Mouse (Mus musculus) hindbrain, embryonic 11.5 days (tissue): Measurements from ENCODE around the gene Gm28870. TPM values are rescaled to one million over a fixed set of nuclear protein-coding genes. Genes with fewer than 3 reads are reported as not detected.
"Not testable (repeated sequence)": the region's sequence is repeated elsewhere in the genome, so short reads cannot be mapped to it uniquely, and the experiment has no call there.

Experiments
- ATAC-seq: fragments of 200-750 bp; cut with Nextera tagmentation; 2 replicates; pipeline ENCODE4 v1.8.0; 2017; ENCODE audit warnings: mild to moderate bottlenecking, moderate TSS enrichment, moderate library complexity; ENCODE audit not compliant: low FRiP score
- DNase-seq: peaks from one replicate; pipeline ENCODE4 v3.0.0-alpha.2; 2015; ENCODE audit warnings: low spot score
- H3K27ac ChIP-seq: fragments of 300-500 bp; sonication (generic); 2 replicates; pipeline ENCODE4 v1.5.1; 2014; ENCODE audit warnings: mild to moderate bottlenecking, low read depth, low read length
- H3K27me3 ChIP-seq: fragments of 300-500 bp; sonication (generic); 2 replicates; pipeline ENCODE4 v1.6.1; 2014; ENCODE audit warnings: mild to moderate bottlenecking, low read length, moderate library complexity, mixed read lengths; ENCODE audit not compliant: control insufficient read depth, insufficient read depth
- H3K36me3 ChIP-seq: fragments of 300-500 bp; sonication (generic); 2 replicates; pipeline ENCODE4 v1.6.1; 2014; ENCODE audit warnings: mild to moderate bottlenecking, low read length, moderate library complexity, mixed read lengths; ENCODE audit not compliant: control insufficient read depth, insufficient read depth
- H3K4me1 ChIP-seq: fragments of 300-500 bp; sonication (generic); replicated peaks from 2 replicates; pipeline ENCODE4 v1.6.1; 2014; ENCODE audit warnings: low read length, mixed read lengths; ENCODE audit not compliant: control insufficient read depth, insufficient read depth
- H3K4me2 ChIP-seq: fragments of 300-500 bp; sonication (generic); replicated peaks from 2 replicates; pipeline ENCODE4 v1.6.1; 2014; ENCODE audit warnings: mild to moderate bottlenecking, low read depth, low read length
- H3K4me3 ChIP-seq: fragments of 300-500 bp; sonication (generic); 2 replicates; pipeline ENCODE4 v1.5.1; 2014; ENCODE audit warnings: low read depth, low read length
- H3K9ac ChIP-seq: fragments of 300-500 bp; sonication (generic); 2 replicates; pipeline ENCODE4 v1.6.1; 2014; ENCODE audit warnings: low read depth, low read length
- H3K9me3 ChIP-seq: fragments of 300-500 bp; sonication (generic); 2 replicates; pipeline ENCODE4 v1.6.1; 2016; ENCODE audit warnings: low read length; ENCODE audit not compliant: control insufficient read depth
- WGBS: fragments of 180-500 bp; shearing (Covaris S2); extraction: QIAGEN DNeasy Blood & Tissue Kit; methylation state at CpG from one replicate; pipeline ENCODE4 v1.1.7; 2014; 5-methylcytosine and 5-hydroxymethylcytosine counted together
- polyA plus RNA-seq: library from polyadenylated mRNA; unstranded; fragments of >200 nt; fragmentation: Nextera tagmentation; extraction: Ambion mirVana; gene quantifications from 2 replicates; pipeline ENCODE4 v1.2.1, GENCODE M21; 2014

The Gm28870 gene
- not detected in 2 replicates for polyA plus RNA-seq

- H3K27me3 ChIP-seq, ATAC-seq: not testable (repeated sequence)
- WGBS, result no CpG with 5 or more reads among the region's 2 CpGs
Measured at GRCm38 (mm10) chrY:50096976-50097375, at the start of gene Gm28870. TSS of gene Gm28870 (plus strand) at chrY:50097276.

More at GRCm38 (mm10) chrY:50096976-50097375, at the start of gene Gm28870:
- not testable (repeated sequence) for H3K36me3 ChIP-seq, DNase-seq, H3K9ac ChIP-seq, H3K4me1 ChIP-seq, H3K27ac ChIP-seq, H3K9me3 ChIP-seq, H3K4me3 ChIP-seq, H3K4me2 ChIP-seq
